Mouse (Mus musculus) layer of hippocampus, postnatal 14 days (tissue): ENCODE results near the gene Doc2a. TPM values are rescaled to one million over a fixed set of nuclear protein-coding genes. Genes with fewer than 3 reads are reported as not detected.

Source experiments
- DNase-seq, 2 experiments: peaks; one replicate each; pipeline ENCODE4 v3.0.0; 2021 to 2022; ENCODE audit warnings: low spot score in 2 of 2, mixed read lengths in 1 of 2
- long read RNA-seq, 2 experiments: library from polyadenylated mRNA; stranded (forward); transcript quantifications; one replicate each; pipeline ENCODE4 v2.0.0; 2021
- total RNA-seq, 2 experiments: library from RNA; stranded (reverse); gene quantifications; 2 replicates each; pipeline ENCODE4 v1.2.3; 2021

Gene Doc2a
- total RNA-seq, result 10 to 100 TPM; 22.8 to 25.8 TPM
- long read RNA-seq, experiment 1, transcript Doc2a-201 (11 exons, 2,538 nt), result major isoform, 7 of 29 reads
- long read RNA-seq, experiment 1, partial matches to known transcripts, result 14 of 29 reads
- long read RNA-seq, experiment 1, other reads (novel, unspliced or antisense), result 8 of 29 reads
- long read RNA-seq, experiment 2, transcript Doc2a-201 (11 exons, 2,538 nt), result major isoform, 15 of 45 reads
- long read RNA-seq, experiment 2, partial matches to known transcripts, result 9 of 45 reads
- long read RNA-seq, experiment 2, other reads (novel, unspliced or antisense), result 21 of 45 reads

- no peak for DNase-seq
Measured at GRCm38 (mm10) chr7:126847116-126847420, at the start of gene Doc2a. Gene Doc2a (plus strand): TSS chr7:126847416.

- DNase-seq, result no peak
Measured at GRCm38 (mm10) chr7:126798127-126799049, 48.8 kb upstream of the Doc2a start.

DNA sequence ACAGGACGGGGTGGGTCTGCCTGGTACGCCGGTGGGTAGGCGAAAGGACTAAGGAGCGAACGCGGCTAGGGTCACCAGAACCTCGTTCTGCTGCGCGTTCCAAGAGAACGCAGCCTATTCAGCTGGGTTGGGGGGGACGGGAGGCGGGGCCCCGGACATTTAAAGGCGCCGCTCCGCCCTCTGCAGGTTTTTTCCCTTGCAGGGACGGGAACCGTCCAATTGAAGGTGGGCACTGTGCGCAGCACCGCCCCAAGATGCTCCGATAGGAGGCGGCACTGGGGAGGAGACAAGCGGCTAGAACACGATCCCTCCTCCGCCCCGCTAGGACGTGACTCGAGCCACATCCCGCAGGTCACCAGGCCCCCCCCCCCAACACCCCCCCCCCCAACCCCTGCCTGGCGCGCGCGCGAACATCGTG, 48.2 kb upstream of the Doc2a start:
- peak; percentile 95 to 99 for DNase-seq

- no peak for DNase-seq
Measured at GRCm38 (mm10) chr7:126799468-126800268, 47.5 kb upstream of the Doc2a start.

GRCm38 (mm10) chr7:126800269-126801056, 46.8 kb upstream of the Doc2a start:
- no peak for DNase-seq

GRCm38 (mm10) chr7:126801057-126801422, 46.2 kb upstream of the Doc2a start:
- DNase-seq, result no peak

DNA sequence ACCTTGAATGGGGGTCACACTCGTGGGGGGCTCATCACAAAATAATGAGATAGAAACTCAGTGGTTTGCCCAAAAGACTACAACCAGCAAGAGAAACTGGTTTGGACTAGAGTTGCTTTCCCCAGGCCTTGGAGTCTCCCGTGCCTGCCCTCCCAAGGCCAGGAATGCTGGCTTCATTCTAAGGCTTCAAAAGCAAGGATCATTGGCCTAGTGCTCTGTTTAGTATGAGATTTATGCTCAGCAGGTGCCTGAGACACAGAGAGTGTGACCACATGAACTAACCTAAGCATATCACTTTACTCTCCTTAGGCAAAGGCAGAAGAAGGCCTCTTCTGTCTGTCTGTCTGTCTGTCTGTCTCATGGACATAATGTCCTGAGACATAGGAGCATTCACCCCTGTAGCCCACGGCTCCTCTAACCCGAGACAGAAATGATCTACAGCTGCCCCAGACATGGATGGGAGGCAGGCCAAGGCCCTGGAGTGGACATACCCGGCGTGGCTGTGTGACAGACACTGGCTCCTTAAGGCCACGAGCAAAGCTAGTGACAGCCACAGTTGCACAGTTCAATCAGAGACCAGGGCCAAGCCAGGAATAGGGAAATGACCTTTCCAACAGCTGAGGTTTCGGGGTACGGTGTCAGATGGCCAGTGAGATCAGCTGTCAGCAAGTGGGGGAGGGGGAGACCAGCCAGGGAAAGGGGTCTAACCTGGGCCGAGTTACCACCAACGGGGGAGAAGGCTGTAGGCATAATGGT, 44.9 kb upstream of the Doc2a start:
- DNase-seq, result no peak

GRCm38 (mm10) chr7:126803181-126803580, 44.0 kb upstream of the Doc2a start:
- DNase-seq, result no peak

DNA sequence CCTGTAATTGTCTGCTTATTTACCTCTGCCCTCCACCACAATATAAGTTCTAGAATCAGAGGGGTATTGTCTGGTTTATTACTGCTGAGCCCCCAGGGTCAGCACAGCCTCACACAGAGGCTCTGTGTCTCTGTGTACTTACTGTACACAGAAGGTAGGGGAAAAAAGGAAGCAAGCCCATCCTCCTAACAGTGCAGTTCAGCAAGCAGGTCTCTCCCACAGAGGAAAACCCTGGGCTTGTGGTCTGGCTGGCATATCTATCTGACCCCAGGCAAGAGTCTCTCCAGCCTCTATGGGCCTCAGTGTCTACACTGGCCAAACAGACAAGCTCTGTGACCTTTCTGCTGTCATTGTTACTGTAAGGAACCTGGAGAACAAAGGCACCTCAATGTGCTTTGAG, 43.5 kb upstream of the Doc2a start:
- no peak for DNase-seq

GRCm38 (mm10) chr7:126806956-126807355, 40.3 kb upstream of the Doc2a start:
- no peak for DNase-seq

DNA sequence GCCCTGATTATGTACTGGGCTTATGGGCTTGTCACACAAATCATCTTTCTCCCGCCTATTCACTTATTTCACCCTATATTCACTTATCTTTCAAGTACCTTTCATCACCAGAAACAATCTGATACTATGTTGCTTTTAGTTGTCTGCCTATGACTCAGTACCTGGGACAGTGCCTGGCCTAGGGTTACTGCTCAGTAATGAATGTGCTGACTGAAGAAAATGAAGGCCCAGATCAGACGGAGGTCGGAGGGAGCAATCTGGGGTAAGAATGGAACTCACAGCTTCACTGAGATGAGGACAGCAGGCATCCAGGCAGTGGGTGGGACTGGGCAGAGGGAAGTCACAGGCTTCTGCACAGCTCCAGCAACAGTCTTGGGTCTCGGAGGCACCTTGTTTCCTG, 39.8 kb upstream of the Doc2a start:
- no peak for DNase-seq

GRCm38 (mm10) chr7:126808703-126809455, 38.3 kb upstream of the Doc2a start:
- peak; percentile 85 to 91 for DNase-seq

- DNase-seq, result no peak
Measured at GRCm38 (mm10) chr7:126809723-126810369, 37.4 kb upstream of the Doc2a start.

DNA sequence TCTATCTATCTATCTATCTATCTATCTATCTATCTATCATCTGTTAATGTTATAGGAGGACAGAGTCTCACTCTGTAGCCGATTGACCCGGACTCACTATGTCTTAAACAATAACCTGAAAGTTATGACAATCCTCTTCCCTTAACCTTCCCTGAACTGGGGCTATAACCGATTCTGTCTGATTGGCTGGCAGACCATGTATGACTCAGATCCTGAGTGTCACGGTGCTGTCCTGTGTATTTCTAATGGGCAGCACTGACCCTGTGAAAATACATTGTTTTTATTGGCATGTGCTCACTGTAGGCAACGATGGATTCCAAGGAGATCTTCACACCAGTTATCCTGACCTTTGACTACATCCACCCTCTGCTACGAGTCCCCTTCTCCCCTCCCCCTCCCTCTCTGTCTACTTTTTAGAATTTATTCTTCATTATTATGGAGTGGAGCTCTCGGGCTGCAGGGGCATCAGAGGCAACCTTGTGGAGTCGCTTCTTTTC, 31.4 kb upstream of the Doc2a start:
- no peak for DNase-seq

DNA sequence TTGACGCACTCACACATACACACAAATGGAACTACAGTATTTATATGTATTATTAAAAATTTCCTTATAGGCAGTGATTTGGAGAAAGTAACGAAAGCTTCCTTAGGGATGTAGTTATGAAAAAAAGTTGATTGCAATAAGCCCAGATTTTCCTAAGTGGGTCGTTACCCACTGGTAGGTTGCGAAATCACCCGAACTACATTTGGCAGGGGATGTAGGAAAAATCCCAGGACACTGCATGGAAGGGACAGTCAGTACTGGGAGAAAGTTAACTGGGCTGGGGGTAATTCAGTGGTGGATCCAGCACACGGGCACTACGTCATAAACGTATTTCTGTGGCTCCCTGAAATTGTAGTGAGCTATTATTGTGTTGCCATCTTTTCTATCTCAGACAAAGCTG, 30.7 kb upstream of the Doc2a start:
- DNase-seq, result no peak

DNA sequence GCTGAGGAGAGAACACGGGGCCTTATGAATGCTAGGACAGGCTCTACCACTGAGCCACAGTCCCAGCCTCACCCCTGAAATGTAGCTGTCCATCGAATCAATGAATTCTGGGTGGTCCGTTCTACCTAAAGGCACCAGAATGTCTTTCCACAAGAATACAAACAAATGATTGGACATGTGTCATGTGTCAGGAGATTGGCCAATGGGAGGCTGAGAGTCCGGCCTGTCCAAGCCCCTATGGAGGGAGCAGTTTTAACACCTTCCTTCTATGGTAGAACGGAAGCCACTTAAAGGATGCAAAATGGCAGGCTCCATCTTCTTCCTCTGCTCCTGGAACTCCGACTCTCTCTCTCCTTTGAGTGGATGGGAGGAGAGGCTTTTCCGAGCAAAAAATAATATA, 29.6 kb upstream of the Doc2a start:
- no peak for DNase-seq

GRCm38 (mm10) chr7:126818818-126819217, 28.4 kb upstream of the Doc2a start:
- DNase-seq, result no peak

DNA sequence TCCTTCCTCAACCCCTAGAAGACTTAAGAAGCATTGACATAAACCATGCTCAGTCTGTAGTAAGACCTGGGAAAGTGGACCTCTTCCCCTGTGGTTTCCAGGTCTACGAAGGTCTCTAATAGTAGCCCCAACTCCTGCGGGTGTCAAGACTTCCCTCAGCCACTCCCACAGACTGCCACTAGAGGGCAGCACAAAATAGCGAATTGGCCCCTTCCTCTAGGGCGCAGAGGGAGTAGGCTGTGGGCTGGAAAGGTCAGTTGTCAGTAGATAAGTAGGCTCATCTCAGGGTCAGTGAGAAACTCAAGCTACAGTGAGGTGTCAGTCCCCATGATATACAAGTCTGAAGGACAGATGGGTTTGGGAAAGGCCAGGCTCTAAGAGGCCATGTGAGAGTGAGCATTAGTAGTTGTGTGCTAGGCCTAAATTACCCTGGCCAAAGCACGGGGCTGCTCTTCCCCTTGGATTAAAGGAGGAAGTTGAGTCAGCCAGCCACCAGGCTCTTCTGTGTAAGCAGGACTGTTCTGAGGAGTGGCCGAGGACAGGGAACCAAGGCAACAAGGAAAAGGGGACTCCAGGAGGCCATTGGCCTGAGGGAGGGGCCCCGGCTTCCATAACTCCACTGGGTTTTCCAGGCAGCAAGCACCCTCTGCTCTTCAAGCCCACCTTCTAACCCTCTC, 25.2 kb upstream of the Doc2a start:
- DNase-seq, result peak; percentile 80
